Mouse (Mus musculus) intestine, postnatal 0 days (tissue): ENCODE results near the gene Med13l. TPM values are rescaled to one million over a fixed set of nuclear protein-coding genes. Genes with fewer than 3 reads are reported as not detected.

Experiments
- ATAC-seq: fragments of 200-750 bp; cut with Nextera tagmentation; 2 replicates; pipeline ENCODE4 v1.8.0; 2017; ENCODE audit warnings: mild to moderate bottlenecking, moderate TSS enrichment, moderate library complexity
- H3K27ac ChIP-seq: fragments of 300-500 bp; sonication (generic); 2 replicates; pipeline ENCODE4 v1.5.1; 2014; ENCODE audit warnings: mild to moderate bottlenecking, low read depth, low read length, moderate library complexity
- H3K27me3 ChIP-seq: fragments of 300-500 bp; sonication (generic); replicated peaks from 2 replicates; pipeline ENCODE4 v1.6.1; 2014; ENCODE audit warnings: low read length, mixed read lengths; ENCODE audit not compliant: control insufficient read depth, insufficient read depth
- H3K36me3 ChIP-seq: fragments of 300-500 bp; sonication (generic); 2 replicates; pipeline ENCODE4 v1.6.1; 2014; ENCODE audit warnings: mild to moderate bottlenecking, moderate library complexity; ENCODE audit not compliant: control insufficient read depth, insufficient read depth
- H3K4me1 ChIP-seq: fragments of 300-500 bp; sonication (generic); replicated peaks from 2 replicates; pipeline ENCODE4 v1.6.1; 2014; ENCODE audit warnings: antibody characterized with exemption, low read length, mixed read lengths; ENCODE audit not compliant: control insufficient read depth, insufficient read depth
- H3K4me2 ChIP-seq: fragments of 300-500 bp; sonication (generic); replicated peaks from 2 replicates; pipeline ENCODE4 v1.6.1; 2014; ENCODE audit warnings: low read depth, mild to moderate bottlenecking, moderate library complexity
- H3K4me3 ChIP-seq: fragments of 300-500 bp; sonication (generic); 2 replicates; pipeline ENCODE4 v1.5.1; 2014; ENCODE audit warnings: low read depth, low read length
- H3K9ac ChIP-seq: fragments of 300-500 bp; sonication (generic); 2 replicates; pipeline ENCODE4 v1.6.1; 2014; ENCODE audit warnings: mild to moderate bottlenecking, low read depth, low read length
- H3K9me3 ChIP-seq: fragments of 300-500 bp; sonication (generic); 2 replicates; pipeline ENCODE4 v1.6.1; 2016; ENCODE audit warnings: mixed run types; ENCODE audit not compliant: control insufficient read depth
- CTCF ChIP-seq: sonication (generic); IDR thresholded peaks from 2 replicates; pipeline ENCODE4 v1.5.1; 2016; ENCODE audit warnings: low read depth, mild to moderate bottlenecking, control low read depth, antibody characterized with exemption, moderate library complexity
- whole genome bisulfite sequencing: fragments of 180-500 bp; shearing (Covaris S2); extraction: QIAGEN DNeasy Blood & Tissue Kit; methylation state at CpG from one replicate; pipeline ENCODE4 v1.1.7; 2014; 5-methylcytosine and 5-hydroxymethylcytosine counted together
- polyA plus RNA-seq: library from polyadenylated mRNA; unstranded; fragments of >200 nt; fragmentation: Nextera tagmentation; extraction: Ambion mirVana; gene quantifications from 2 replicates; pipeline ENCODE4 v1.2.1, GENCODE M21; 2015

The Med13l gene
- polyA plus RNA-seq, 1 experiment from 2014 or later: 5.1 TPM

- no peak overlapping the region for H3K4me3 ChIP-seq
- H3K4me2 ChIP-seq: no peak overlapping the region
- ATAC-seq: no peak
- peak; percentile 95 for TF ChIP-seq CTCF
- WGBS: 61% methylated on average over 14 of the region's 14 CpGs
- H3K4me1 ChIP-seq: peaks cover 6% of the 10 kb centered on the region; the same call in 1 of the 2 replicates
- no peaks in the 10 kb centered on the region for H3K27me3 ChIP-seq
- H3K9me3 ChIP-seq: no peaks in the 10 kb centered on the region
- no peak overlapping the region for H3K27ac ChIP-seq
- H3K9ac ChIP-seq: no peak overlapping the region
- H3K36me3 ChIP-seq: no peaks in the 10 kb centered on the region
These were observed 34.2 kb downstream of the Med13l start for GRCm38 (mm10) chr5:118594470-118595236.

DNA sequence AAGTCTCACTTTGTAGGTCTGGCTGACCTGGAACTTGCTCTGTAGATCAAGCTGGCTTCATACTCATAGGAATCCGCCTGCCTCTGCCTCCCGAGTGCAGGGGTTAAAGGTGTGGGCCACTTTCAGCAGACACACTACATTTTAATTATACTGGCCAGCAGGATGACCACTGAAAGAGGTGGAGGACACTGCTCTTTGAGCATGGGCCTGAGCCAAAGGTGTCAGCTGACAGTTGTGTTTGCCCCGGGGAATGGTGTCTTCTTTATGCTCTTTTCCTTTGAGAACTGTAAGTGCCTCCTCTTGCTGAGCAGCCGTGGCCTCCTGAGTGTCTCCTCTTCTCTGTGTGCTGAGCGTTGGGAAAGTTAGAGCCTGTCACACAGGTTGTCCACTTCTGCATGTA, 35.4 kb downstream of the Med13l start:
- no peak for ATAC-seq
- no peaks in the 10 kb centered on the region for H3K9me3 ChIP-seq
- no peak overlapping the region for H3K27ac ChIP-seq
- 81% methylated on average over 5 of the region's 5 CpGs for WGBS
- no peak overlapping the region for H3K9ac ChIP-seq
- H3K4me1 ChIP-seq: peaks cover 11% of the 10 kb centered on the region; the same call in 1 of the 2 replicates
- no peak for TF ChIP-seq CTCF
- no peaks in the 10 kb centered on the region for H3K27me3 ChIP-seq
- no peak overlapping the region for H3K4me2 ChIP-seq
- no peak overlapping the region for H3K4me3 ChIP-seq
- H3K36me3 ChIP-seq: no peaks in the 10 kb centered on the region

GRCm38 (mm10) chr5:118596452-118597092, 36.1 kb downstream of the Med13l start:
- TF ChIP-seq CTCF: no peak
- H3K9ac ChIP-seq: no peak overlapping the region
- H3K4me1 ChIP-seq: 0 out of 2 replicates have a peak, but pooled peaks cover 6% of the 10 kb centered on the region
- no peak for ATAC-seq
- H3K4me3 ChIP-seq: no peak overlapping the region
- no peak overlapping the region for H3K27ac ChIP-seq
- H3K27me3 ChIP-seq: no peaks in the 10 kb centered on the region
- H3K36me3 ChIP-seq: no peaks in the 10 kb centered on the region
- no peak overlapping the region for H3K4me2 ChIP-seq
- 53% methylated on average over 15 of the region's 15 CpGs for WGBS
- H3K9me3 ChIP-seq: no peaks in the 10 kb centered on the region

DNA sequence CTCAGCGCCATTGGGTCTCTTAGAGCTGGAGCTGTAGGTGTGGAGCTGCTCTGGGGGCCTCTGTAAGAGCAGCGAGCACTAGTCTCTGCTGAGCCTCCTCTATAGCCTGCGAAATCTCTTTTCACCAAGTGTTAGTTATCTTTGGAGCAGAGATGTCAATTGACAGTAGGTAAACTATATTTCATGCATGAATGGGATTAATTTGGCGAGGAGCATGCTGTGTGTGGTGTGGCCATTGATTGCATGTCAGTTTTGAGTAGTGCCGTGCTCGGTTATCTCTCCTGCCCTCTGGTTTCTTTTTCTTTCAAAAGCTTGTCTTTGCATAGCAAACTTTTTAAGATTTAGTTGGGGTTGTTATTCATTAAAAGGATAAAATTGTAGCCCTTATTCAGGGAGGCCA, 38.1 kb downstream of the Med13l start:
- no peak overlapping the region for H3K4me2 ChIP-seq
- no peak for TF ChIP-seq CTCF
- H3K27me3 ChIP-seq: no peaks in the 10 kb centered on the region
- no peak overlapping the region for H3K4me3 ChIP-seq
- ATAC-seq: no peak
- no peaks in the 10 kb centered on the region for H3K9me3 ChIP-seq
- H3K4me1 ChIP-seq: 0 out of 2 replicates have a peak, but pooled peaks cover 6% of the 10 kb centered on the region
- no peak overlapping the region for H3K9ac ChIP-seq
- H3K36me3 ChIP-seq: no peaks in the 10 kb centered on the region
- H3K27ac ChIP-seq: no peak overlapping the region
- WGBS: 89% methylated on average over 6 of the region's 6 CpGs

GRCm38 (mm10) chr5:118601452-118601851, 41.0 kb downstream of the Med13l start:
- 71% methylated on average over 4 of the region's 4 CpGs for WGBS
- Histone ChIP-seq H3K9me3 (no peaks in the 10 kb centered on the region), H3K4me2 (no peak overlapping the region), H3K4me3 (no peak overlapping the region), H3K27me3 (no peaks in the 10 kb centered on the region), H3K4me1 (0 out of 2 replicates have a peak, but pooled peaks cover 6% of the 10 kb centered on the region), H3K27ac (no peak overlapping the region), H3K36me3 (no peaks in the 10 kb centered on the region), H3K9ac (no peak overlapping the region)
- ATAC-seq: no peak
- no peak for TF ChIP-seq CTCF

GRCm38 (mm10) chr5:118602706-118603105, 42.2 kb downstream of the Med13l start:
- 75% methylated on average over 7 of the region's 7 CpGs for WGBS
- no peaks in the 10 kb centered on the region for H3K9me3 ChIP-seq

More at GRCm38 (mm10) chr5:118602706-118603105, 42.2 kb downstream of the Med13l start:
- 0 out of 2 replicates have a peak, but pooled peaks cover 6% of the 10 kb centered on the region for H3K4me1 ChIP-seq
- ATAC-seq: no peak
- no peak overlapping the region for H3K4me3 ChIP-seq
- no peaks in the 10 kb centered on the region for H3K27me3 ChIP-seq
- H3K36me3 ChIP-seq: no peaks in the 10 kb centered on the region
- no peak overlapping the region for H3K9ac ChIP-seq
- H3K27ac ChIP-seq: no peak overlapping the region
- H3K4me2 ChIP-seq: no peak overlapping the region
- TF ChIP-seq CTCF: no peak
